Mouse (Mus musculus) forebrain, postnatal 0 days (tissue): ENCODE measurements at regions not wholly inside any gene's neighbourhood (a gene's known extent, or its start where the extent isn't known, plus 50 kb on each side); places are given as distances from the start of the nearest gene placed in this dataset.
A peak's percentile ranks its signal among the peaks of the same experiment; 100 is the strongest.

ENCODE experiments used
- ATAC-seq: fragments of 200-750 bp; cut with Nextera tagmentation; 2 replicates; pipeline ENCODE4 v1.8.0; 2017; ENCODE audit warnings: mild to moderate bottlenecking, moderate library complexity
- DNase-seq: peaks from one replicate; pipeline ENCODE4 v3.0.0-alpha.2; 2015
- H3K27ac ChIP-seq: fragments of 300-500 bp; sonication (generic); 2 replicates; pipeline ENCODE4 v1.5.1; 2014; ENCODE audit warnings: low read depth, mild to moderate bottlenecking, antibody characterized with exemption, low read length, moderate library complexity, mixed read lengths
- H3K27me3 ChIP-seq: fragments of 300-500 bp; sonication (generic); 2 replicates; pipeline ENCODE4 v1.6.1; 2014; ENCODE audit warnings: mild to moderate bottlenecking, low read length, mixed read lengths; ENCODE audit not compliant: insufficient read depth
- H3K36me3 ChIP-seq: fragments of 300-500 bp; sonication (generic); 2 replicates; pipeline ENCODE4 v1.6.1; 2014; ENCODE audit warnings: mild to moderate bottlenecking, moderate library complexity; ENCODE audit not compliant: insufficient read depth
- H3K4me1 ChIP-seq: fragments of 300-500 bp; sonication (generic); 2 replicates; pipeline ENCODE4 v1.6.1; 2014; ENCODE audit warnings: antibody characterized with exemption; ENCODE audit not compliant: insufficient read depth
- H3K4me2 ChIP-seq: fragments of 300-500 bp; sonication (generic); 2 replicates; pipeline ENCODE4 v1.6.1; 2014; ENCODE audit warnings: low read depth, mild to moderate bottlenecking, moderate library complexity
- H3K4me3 ChIP-seq: fragments of 300-500 bp; sonication (generic); 2 replicates; pipeline ENCODE4 v1.5.1; 2014; ENCODE audit warnings: low read depth, low read length, mixed read lengths
- H3K9ac ChIP-seq: fragments of 300-500 bp; sonication (generic); 2 replicates; pipeline ENCODE4 v1.6.1; 2014; ENCODE audit warnings: mild to moderate bottlenecking
- H3K9me3 ChIP-seq: fragments of 300-500 bp; sonication (generic); 2 replicates; pipeline ENCODE4 v1.6.1; 2016; ENCODE audit warnings: low read length
- CTCF ChIP-seq: sonication (generic); IDR thresholded peaks from 2 replicates; pipeline ENCODE4 v1.5.1; 2016; ENCODE audit warnings: antibody characterized with exemption, control low read depth, low read depth
- WGBS: fragments of 180-500 bp; shearing (Covaris S2); extraction: QIAGEN DNeasy Blood & Tissue Kit; methylation state at CpG from one replicate; pipeline ENCODE4 v1.1.7; 2014; 5-methylcytosine and 5-hydroxymethylcytosine counted together

GRCm38 (mm10) chr14:71910936-71911335, 580.7 kb downstream of the Gm9195 start:
- TF ChIP-seq CTCF, result no peak
- Histone ChIP-seq H3K36me3 (no peaks in the 10 kb centered on the region), H3K27ac (no peak overlapping the region), H3K4me1 (no peaks in the 10 kb centered on the region), H3K9me3 (no peaks in the 10 kb centered on the region), H3K4me2 (no peak overlapping the region), H3K4me3 (no peak overlapping the region), H3K9ac (no peak overlapping the region), H3K27me3 (no peaks in the 10 kb centered on the region)
- ATAC-seq (no peak), DNase-seq (no peak)
- WGBS, result 65% methylated on average over 2 of the region's 2 CpGs

- no peak overlapping the region for H3K4me2 ChIP-seq
- ATAC-seq, result no peak
- H3K9me3 ChIP-seq, result no peaks in the 10 kb centered on the region
- H3K4me3 ChIP-seq, result no peak overlapping the region
- no peak overlapping the region for H3K27ac ChIP-seq
- H3K4me1 ChIP-seq, result no peaks in the 10 kb centered on the region
- no peaks in the 10 kb centered on the region for H3K36me3 ChIP-seq
- no peak for DNase-seq
- H3K9ac ChIP-seq, result no peak overlapping the region
- no peak for TF ChIP-seq CTCF
- WGBS, result 93% methylated on average over 4 of the region's 4 CpGs
- H3K27me3 ChIP-seq, result no peaks in the 10 kb centered on the region
Observed at GRCm38 (mm10) chr14:71895468-71895867, 596.2 kb downstream of the Gm9195 start.

DNA sequence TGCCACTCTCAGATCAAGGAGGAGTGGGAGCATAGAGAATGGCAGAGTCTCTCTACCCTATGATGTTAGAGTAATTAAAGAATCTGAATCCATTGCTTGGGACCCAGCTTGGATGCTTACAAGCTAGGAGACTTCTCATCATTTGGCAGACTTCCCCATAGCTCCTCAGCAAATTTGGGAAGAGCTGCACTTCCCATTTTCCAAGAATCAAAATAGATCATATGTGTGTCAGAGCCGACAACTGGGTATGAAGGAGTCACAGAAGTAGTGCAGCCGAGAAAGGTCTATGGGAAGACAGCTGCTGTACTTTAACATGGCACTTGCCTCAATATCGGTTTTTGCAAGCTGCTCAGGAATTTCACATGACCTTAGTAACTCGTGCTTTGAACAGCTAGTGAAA, 596.8 kb downstream of the Gm9195 start:
- H3K27me3 ChIP-seq, result no peaks in the 10 kb centered on the region
- H3K9me3 ChIP-seq, result no peaks in the 10 kb centered on the region
- H3K27ac ChIP-seq, result no peak overlapping the region
- H3K36me3 ChIP-seq, result no peaks in the 10 kb centered on the region
- no peak overlapping the region for H3K9ac ChIP-seq
- no peak for TF ChIP-seq CTCF
- 73% methylated on average over 4 of the region's 4 CpGs for WGBS
- ATAC-seq, result 0 out of 2 replicates have a peak, but pooled peaks have one; percentile 20
- no peak overlapping the region for H3K4me2 ChIP-seq
- H3K4me3 ChIP-seq, result no peak overlapping the region
- H3K4me1 ChIP-seq, result no peaks in the 10 kb centered on the region
- no peak for DNase-seq

DNA sequence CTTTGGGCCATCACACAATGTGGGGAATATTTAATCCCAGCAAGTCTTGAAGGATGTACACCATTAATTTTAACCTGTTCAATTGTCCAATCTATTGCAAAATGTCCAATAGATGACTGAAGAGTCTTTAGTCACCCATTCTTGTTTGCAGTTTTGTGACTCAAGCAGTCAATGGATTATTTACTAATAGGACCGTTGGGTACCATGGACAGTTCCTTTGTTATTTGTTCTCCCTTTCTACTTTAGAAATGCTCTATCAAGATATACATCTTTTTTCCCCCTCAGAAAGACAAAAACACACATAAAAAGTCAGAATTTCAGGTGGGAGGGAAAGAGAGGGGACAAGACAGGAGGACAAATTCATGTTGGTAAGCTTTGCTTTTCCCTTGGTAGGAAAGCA, 598.3 kb downstream of the Gm9195 start:
- WGBS, result 76% methylated on average over 1 of the region's 1 CpGs
- DNase-seq (no peak), ATAC-seq (no peak)
- no peaks in the 10 kb centered on the region for H3K36me3 ChIP-seq
- no peak overlapping the region for H3K4me2 ChIP-seq
- H3K27me3 ChIP-seq, result no peaks in the 10 kb centered on the region
- H3K27ac ChIP-seq, result no peak overlapping the region
- no peaks in the 10 kb centered on the region for H3K9me3 ChIP-seq
- H3K9ac ChIP-seq, result no peak overlapping the region
- H3K4me1 ChIP-seq, result no peaks in the 10 kb centered on the region
- TF ChIP-seq CTCF, result no peak
- H3K4me3 ChIP-seq, result no peak overlapping the region

GRCm38 (mm10) chr14:71891667-71892066, 600.0 kb downstream of the Gm9195 start:
- Histone ChIP-seq H3K9ac (no peak overlapping the region), H3K4me2 (no peak overlapping the region), H3K36me3 (no peaks in the 10 kb centered on the region), H3K27ac (no peak overlapping the region), H3K4me3 (no peak overlapping the region), H3K4me1 (no peaks in the 10 kb centered on the region), H3K27me3 (no peaks in the 10 kb centered on the region), H3K9me3 (no peaks in the 10 kb centered on the region)
- no peak for TF ChIP-seq CTCF
- DNase-seq (no peak), ATAC-seq (no peak)
- 62% methylated on average over 1 of the region's 1 CpGs for WGBS

DNA sequence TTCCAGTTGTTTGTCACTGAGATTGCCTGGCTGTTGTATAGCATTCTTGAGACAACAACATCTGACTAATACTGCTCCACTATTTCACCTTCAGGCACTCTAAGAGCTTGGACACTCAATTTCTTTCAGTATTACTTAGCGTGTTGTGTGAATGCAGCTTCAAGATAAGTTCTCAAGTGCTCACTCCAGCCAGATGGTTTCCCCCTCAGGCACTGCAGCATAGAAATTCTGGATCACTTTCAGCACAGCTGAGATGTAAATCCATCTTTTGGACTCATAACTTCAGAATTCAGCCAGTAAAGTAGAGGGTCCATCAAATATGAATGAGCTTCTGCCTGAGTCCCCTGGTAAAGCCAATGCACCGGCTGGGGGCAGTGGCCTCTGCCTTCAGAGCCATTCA, 608.8 kb downstream of the Gm9195 start:
- H3K4me2 ChIP-seq, result no peak overlapping the region
- ATAC-seq, result no peak
- no peak overlapping the region for H3K4me3 ChIP-seq
- no peaks in the 10 kb centered on the region for H3K27me3 ChIP-seq
- H3K36me3 ChIP-seq, result no peaks in the 10 kb centered on the region
- H3K9me3 ChIP-seq, result no peaks in the 10 kb centered on the region
- no peaks in the 10 kb centered on the region for H3K4me1 ChIP-seq
- no peak for DNase-seq
- 93% methylated on average over 2 of the region's 2 CpGs for WGBS
- H3K27ac ChIP-seq, result no peak overlapping the region
- TF ChIP-seq CTCF, result no peak
- H3K9ac ChIP-seq, result no peak overlapping the region

GRCm38 (mm10) chr14:71845546-71845945, 646.1 kb downstream of the Gm9195 start:
- Histone ChIP-seq H3K4me3 (no peak overlapping the region), H3K27ac (no peak overlapping the region), H3K9ac (no peak overlapping the region), H3K27me3 (no peaks in the 10 kb centered on the region), H3K4me1 (no peaks in the 10 kb centered on the region), H3K36me3 (no peaks in the 10 kb centered on the region), H3K9me3 (no peaks in the 10 kb centered on the region), H3K4me2 (no peak overlapping the region)
- no peak for ATAC-seq
- DNase-seq, result no peak
- no peak for TF ChIP-seq CTCF
